Mouse (Mus musculus) intestine, postnatal 0 days (tissue): Measurements from ENCODE around the gene Rftn1. TPM values are rescaled to one million over a fixed set of nuclear protein-coding genes. Genes with fewer than 3 reads are reported as not detected.

Source experiments
- ATAC-seq: fragments of 200-750 bp; cut with Nextera tagmentation; 2 replicates; pipeline ENCODE4 v1.8.0; 2017; ENCODE audit warnings: mild to moderate bottlenecking, moderate TSS enrichment, moderate library complexity
- H3K27ac ChIP-seq: fragments of 300-500 bp; sonication (generic); 2 replicates; pipeline ENCODE4 v1.5.1; 2014; ENCODE audit warnings: mild to moderate bottlenecking, low read depth, low read length, moderate library complexity
- H3K27me3 ChIP-seq: fragments of 300-500 bp; sonication (generic); replicated peaks from 2 replicates; pipeline ENCODE4 v1.6.1; 2014; ENCODE audit warnings: low read length, mixed read lengths; ENCODE audit not compliant: control insufficient read depth, insufficient read depth
- H3K36me3 ChIP-seq: fragments of 300-500 bp; sonication (generic); 2 replicates; pipeline ENCODE4 v1.6.1; 2014; ENCODE audit warnings: mild to moderate bottlenecking, moderate library complexity; ENCODE audit not compliant: control insufficient read depth, insufficient read depth
- H3K4me1 ChIP-seq: fragments of 300-500 bp; sonication (generic); replicated peaks from 2 replicates; pipeline ENCODE4 v1.6.1; 2014; ENCODE audit warnings: antibody characterized with exemption, low read length, mixed read lengths; ENCODE audit not compliant: control insufficient read depth, insufficient read depth
- H3K4me2 ChIP-seq: fragments of 300-500 bp; sonication (generic); replicated peaks from 2 replicates; pipeline ENCODE4 v1.6.1; 2014; ENCODE audit warnings: low read depth, mild to moderate bottlenecking, moderate library complexity
- H3K4me3 ChIP-seq: fragments of 300-500 bp; sonication (generic); 2 replicates; pipeline ENCODE4 v1.5.1; 2014; ENCODE audit warnings: low read depth, low read length
- H3K9ac ChIP-seq: fragments of 300-500 bp; sonication (generic); 2 replicates; pipeline ENCODE4 v1.6.1; 2014; ENCODE audit warnings: mild to moderate bottlenecking, low read depth, low read length
- H3K9me3 ChIP-seq: fragments of 300-500 bp; sonication (generic); 2 replicates; pipeline ENCODE4 v1.6.1; 2016; ENCODE audit warnings: mixed run types; ENCODE audit not compliant: control insufficient read depth
- CTCF ChIP-seq: sonication (generic); IDR thresholded peaks from 2 replicates; pipeline ENCODE4 v1.5.1; 2016; ENCODE audit warnings: low read depth, mild to moderate bottlenecking, control low read depth, antibody characterized with exemption, moderate library complexity
- WGBS: fragments of 180-500 bp; shearing (Covaris S2); extraction: QIAGEN DNeasy Blood & Tissue Kit; methylation state at CpG from one replicate; pipeline ENCODE4 v1.1.7; 2014; 5-methylcytosine and 5-hydroxymethylcytosine counted together
- polyA plus RNA-seq: library from polyadenylated mRNA; unstranded; fragments of >200 nt; fragmentation: Nextera tagmentation; extraction: Ambion mirVana; gene quantifications from 2 replicates; pipeline ENCODE4 v1.2.1, GENCODE M21; 2015

Rftn1 gene
- polyA plus RNA-seq, 1 experiment from 2014 or later: 7.1 TPM

GRCm38 (mm10) chr17:50126545-50126944 lies 63.9 kb downstream of the Rftn1 start:
- Histone ChIP-seq H3K4me2 (no peak overlapping the region), H3K27ac (no peak overlapping the region), H3K36me3 (no peaks in the 10 kb centered on the region), H3K27me3 (no peaks in the 10 kb centered on the region), H3K4me1 (no peaks in the 10 kb centered on the region), H3K9me3 (no peaks in the 10 kb centered on the region), H3K4me3 (no peak overlapping the region), H3K9ac (no peak overlapping the region)
- 74% methylated on average over 2 of the region's 2 CpGs for WGBS
- ATAC-seq: no peak
- TF ChIP-seq CTCF: no peak

- H3K9me3 ChIP-seq: no peaks in the 10 kb centered on the region
- no peak overlapping the region for H3K4me3 ChIP-seq
- no peaks in the 10 kb centered on the region for H3K4me1 ChIP-seq
- ATAC-seq: no peak
- H3K27me3 ChIP-seq: no peaks in the 10 kb centered on the region
- 78% methylated on average over 5 of the region's 5 CpGs for WGBS
- no peak for TF ChIP-seq CTCF
- no peak overlapping the region for H3K4me2 ChIP-seq
- H3K9ac ChIP-seq: no peak overlapping the region
- H3K27ac ChIP-seq: no peak overlapping the region
- H3K36me3 ChIP-seq: no peaks in the 10 kb centered on the region
These were observed 64.6 kb downstream of the Rftn1 start for GRCm38 (mm10) chr17:50125900-50126299.

GRCm38 (mm10) chr17:50125245-50125798 lies 65.2 kb downstream of the Rftn1 start:
- Histone ChIP-seq H3K4me2 (no peak overlapping the region), H3K9ac (no peak overlapping the region), H3K9me3 (no peaks in the 10 kb centered on the region), H3K27me3 (no peaks in the 10 kb centered on the region), H3K4me1 (no peaks in the 10 kb centered on the region), H3K4me3 (no peak overlapping the region), H3K36me3 (no peaks in the 10 kb centered on the region), H3K27ac (no peak overlapping the region)
- WGBS: 70% methylated on average over 3 of the region's 3 CpGs
- no peak for TF ChIP-seq CTCF
- ATAC-seq: no peak

- H3K27me3 ChIP-seq: no peaks in the 10 kb centered on the region
- 56% methylated on average over 4 of the region's 4 CpGs for WGBS
- no peak for ATAC-seq
- TF ChIP-seq CTCF: no peak
- no peak overlapping the region for H3K4me3 ChIP-seq
- H3K36me3 ChIP-seq: no peaks in the 10 kb centered on the region
- no peaks in the 10 kb centered on the region for H3K9me3 ChIP-seq
- H3K4me2 ChIP-seq: no peak overlapping the region
- no peaks in the 10 kb centered on the region for H3K4me1 ChIP-seq
- no peak overlapping the region for H3K27ac ChIP-seq
- no peak overlapping the region for H3K9ac ChIP-seq
These were observed 65.8 kb downstream of the Rftn1 start for GRCm38 (mm10) chr17:50124708-50125107.

- Histone ChIP-seq H3K9me3 (no peaks in the 10 kb centered on the region), H3K4me3 (no peak overlapping the region), H3K9ac (no peak overlapping the region), H3K4me1 (no peaks in the 10 kb centered on the region), H3K4me2 (no peak overlapping the region), H3K27me3 (no peaks in the 10 kb centered on the region), H3K27ac (no peak overlapping the region), H3K36me3 (no peaks in the 10 kb centered on the region)
- TF ChIP-seq CTCF: no peak
- 56% methylated on average over 8 of the region's 8 CpGs for WGBS
- ATAC-seq: no peak
These were observed 67.9 kb downstream of the Rftn1 start for GRCm38 (mm10) chr17:50122555-50122954.

GRCm38 (mm10) chr17:50120098-50120497 lies 70.4 kb downstream of the Rftn1 start:
- no peak for TF ChIP-seq CTCF
- Histone ChIP-seq H3K9me3 (no peaks in the 10 kb centered on the region), H3K27ac (no peak overlapping the region), H3K9ac (no peak overlapping the region), H3K4me1 (no peaks in the 10 kb centered on the region), H3K36me3 (no peaks in the 10 kb centered on the region), H3K4me3 (no peak overlapping the region), H3K4me2 (no peak overlapping the region), H3K27me3 (no peaks in the 10 kb centered on the region)
- no peak for ATAC-seq
- WGBS: 87% methylated on average over 4 of the region's 4 CpGs

GRCm38 (mm10) chr17:50117461-50117860 lies 73.0 kb downstream of the Rftn1 start:
- Histone ChIP-seq H3K4me3 (no peak overlapping the region), H3K4me1 (no peaks in the 10 kb centered on the region), H3K9ac (no peak overlapping the region), H3K27me3 (no peaks in the 10 kb centered on the region), H3K4me2 (no peak overlapping the region), H3K27ac (no peak overlapping the region), H3K9me3 (no peaks in the 10 kb centered on the region), H3K36me3 (no peaks in the 10 kb centered on the region)
- no peak for TF ChIP-seq CTCF
- 92% methylated on average over 7 of the region's 7 CpGs for WGBS
- no peak for ATAC-seq
